Mouse (Mus musculus) erythroblast, adult 5-6 weeks (primary cell): ENCODE data around the gene Rbm4b. TPM values are rescaled to one million over a fixed set of nuclear protein-coding genes. Genes with fewer than 3 reads are reported as not detected.

ENCODE experiments used
- ATAC-seq: replicated peaks from 2 replicates; pipeline ENCODE4 v1.8.0; 2016; ENCODE audit warnings: moderate number of reproducible peaks, mild to moderate bottlenecking, moderate TSS enrichment, inconsistent platforms; ENCODE audit not compliant: poor library complexity, low FRiP score, severe bottlenecking
- total RNA-seq, 2 experiments: library from RNA; stranded (forward) in 1 of 2; stranded (reverse) in 1 of 2; fragments of 150-400 nt in 1 of 2; fragments of 200-764, 138-1000 nt in 1 of 2; gene quantifications; 2 replicates each; pipeline versions ENCODE4 v1.2.3 to v1.2.4; 2015 to 2017; ENCODE audit warnings: low replicate concordance in 2 of 2

The Rbm4b gene
- 0.58 and 4.0 TPM in 2 replicates for total RNA-seq (2015; ENCODE audit: low replicate concordance)
- total RNA-seq (2017; ENCODE audit: low replicate concordance): 6.6 and 7.5 TPM in 2 replicates

GRCm38 (mm10) chr19:4756193-4756911 is at the start of gene Rbm4b:
Gene Rbm4b, plus strand, starts transcription at chr19:4756497.
- ATAC-seq: peak; percentile 88

GRCm38 (mm10) chr19:4708765-4709164 is 47.5 kb upstream of the Rbm4b start:
- ATAC-seq: no peak

- ATAC-seq: no peak
These were observed 45.1 kb upstream of the Rbm4b start, which contains the start of gene Sptbn2 for GRCm38 (mm10) chr19:4711098-4711600. Gene Sptbn2, plus strand, starts transcription at chr19:4711167.

GRCm38 (mm10) chr19:4711601-4712155 is 44.6 kb upstream of the Rbm4b start:
- ATAC-seq: no peak

- ATAC-seq: no peak
These were observed 44.0 kb upstream of the Rbm4b start for GRCm38 (mm10) chr19:4712156-4712780.

- ATAC-seq: no peak
These were observed 43.3 kb upstream of the Rbm4b start for GRCm38 (mm10) chr19:4712781-4713526.

- ATAC-seq: no peak
These were observed 42.4 kb upstream of the Rbm4b start for GRCm38 (mm10) chr19:4713886-4714285.

- no peak for ATAC-seq
These were observed 39.5 kb upstream of the Rbm4b start for GRCm38 (mm10) chr19:4716756-4717155.

- no peak for ATAC-seq
These were observed 39.0 kb upstream of the Rbm4b start for GRCm38 (mm10) chr19:4717281-4717680.

GRCm38 (mm10) chr19:4718716-4719115 is 37.6 kb upstream of the Rbm4b start:
- no peak for ATAC-seq

- ATAC-seq: no peak
These were observed 36.9 kb upstream of the Rbm4b start for GRCm38 (mm10) chr19:4719351-4719764.

GRCm38 (mm10) chr19:4720112-4720511 is 36.2 kb upstream of the Rbm4b start:
- no peak for ATAC-seq

- no peak for ATAC-seq
These were observed 35.5 kb upstream of the Rbm4b start for GRCm38 (mm10) chr19:4720671-4721244.

- no peak for ATAC-seq
These were observed 27.1 kb upstream of the Rbm4b start for GRCm38 (mm10) chr19:4729186-4729585.

GRCm38 (mm10) chr19:4733052-4733451 is 23.2 kb upstream of the Rbm4b start:
- ATAC-seq: no peak

- no peak for ATAC-seq
These were observed 18.4 kb upstream of the Rbm4b start for GRCm38 (mm10) chr19:4737866-4738265.

- ATAC-seq: no peak
These were observed 17.2 kb upstream of the Rbm4b start for GRCm38 (mm10) chr19:4739053-4739452.

GRCm38 (mm10) chr19:4739762-4740161 is 16.5 kb upstream of the Rbm4b start:
- ATAC-seq: no peak

- ATAC-seq: no peak
These were observed 14.8 kb upstream of the Rbm4b start for GRCm38 (mm10) chr19:4741482-4741881.

GRCm38 (mm10) chr19:4742229-4742628 is 14.1 kb upstream of the Rbm4b start:
- no peak for ATAC-seq
